Mouse (Mus musculus): Measurements from ENCODE around the gene Zcchc4. TPM values are rescaled to one million over a fixed set of nuclear protein-coding genes. Genes with fewer than 3 reads are reported as not detected.
A peak's percentile ranks its signal among the peaks of the same experiment; 100 is the strongest.

The Zcchc4 gene
- polyA plus RNA-seq, 1 experiment from 2014 or later, result 20.0 TPM

DNA sequence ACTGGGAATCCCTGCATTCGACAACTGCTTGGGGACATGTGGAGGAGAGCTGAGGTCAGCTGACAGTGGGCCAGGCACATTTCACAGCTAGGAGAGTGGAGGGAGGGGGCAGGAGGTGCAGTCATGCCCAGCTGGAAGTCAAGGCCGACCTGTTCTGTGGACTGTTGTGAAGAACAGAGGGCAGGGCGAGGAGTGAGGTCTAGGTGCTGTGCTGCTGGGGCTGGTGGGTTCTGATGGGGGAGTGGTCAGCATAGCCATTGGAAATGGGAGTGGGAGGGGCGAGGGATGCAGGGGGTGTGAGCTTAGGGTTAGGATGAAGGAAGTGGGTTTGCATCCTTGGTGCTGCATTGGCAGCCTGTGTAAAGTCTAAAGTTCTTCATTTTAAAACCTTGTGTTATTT, 30.6 kb downstream of the Zcchc4 start:
- Histone ChIP-seq H3K4me2 (no peak overlapping the region), H3K27ac (no peak overlapping the region), H3K9me3 (no peaks in the 10 kb centered on the region), H3K9ac (no peak overlapping the region), H3K27me3 (no peaks in the 10 kb centered on the region), H3K36me3 (replicated peaks) (peaks cover 17% of the 10 kb centered on the region), H3K4me3 (replicated peaks) (no peak overlapping the region), H3K4me1 (no peaks in the 10 kb centered on the region)
- ATAC-seq (ENCODE audit: low FRiP score), result no peak
- 80% methylated on average over 4 of the region's 4 CpGs for WGBS

DNA sequence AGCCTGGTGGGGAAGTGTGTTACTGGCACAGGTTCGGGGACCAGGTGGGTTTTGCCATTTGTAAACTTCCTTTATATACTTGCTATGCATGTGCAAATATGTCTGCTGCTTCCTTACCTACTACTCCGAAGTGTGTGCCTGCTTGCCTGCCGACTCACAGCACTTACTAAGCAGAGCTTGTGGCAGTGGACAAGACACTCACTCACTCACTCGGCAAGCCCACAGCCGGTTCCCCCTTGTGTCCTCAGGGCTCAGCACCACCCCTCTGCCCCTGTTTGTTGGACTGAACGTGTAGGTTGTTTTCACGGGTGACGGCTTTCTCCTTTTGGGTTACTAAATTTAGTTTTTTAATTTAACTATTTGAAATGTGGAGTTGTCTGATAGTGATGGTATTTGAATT, 31.1 kb downstream of the Zcchc4 start:
- H3K4me1 ChIP-seq, result no peaks in the 10 kb centered on the region
- WGBS, result 88% methylated on average over 8 of the region's 8 CpGs

DNA sequence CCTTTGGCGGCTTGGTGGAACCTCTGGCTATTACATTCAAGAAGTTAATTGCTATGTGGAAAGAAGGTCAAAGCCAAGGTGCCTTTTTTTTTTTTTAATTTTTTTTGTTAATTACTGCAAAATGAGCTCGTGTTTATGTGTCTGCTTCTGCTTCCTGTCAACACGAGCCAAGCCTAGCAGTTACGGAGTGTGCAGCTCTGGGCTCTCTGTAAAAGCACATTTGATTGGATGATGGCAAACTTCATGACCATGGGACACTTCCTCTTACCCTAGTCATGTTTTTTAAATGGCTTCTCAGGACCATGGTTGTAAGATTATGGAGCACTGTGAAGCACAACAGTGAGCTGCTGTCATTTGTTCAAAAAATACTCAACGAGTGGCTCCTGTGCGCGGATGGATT, 31.8 kb downstream of the Zcchc4 start:
- WGBS, result 90% methylated on average over 7 of the region's 7 CpGs
- Histone ChIP-seq H3K4me1 (no peaks in the 10 kb centered on the region), H3K4me2 (no peak overlapping the region), H3K27ac (no peak overlapping the region), H3K9ac (no peak overlapping the region), H3K9me3 (no peaks in the 10 kb centered on the region), H3K27me3 (no peaks in the 10 kb centered on the region), H3K36me3 (replicated peaks) (peaks cover 17% of the 10 kb centered on the region), H3K4me3 (replicated peaks) (no peak overlapping the region)
- ATAC-seq (ENCODE audit: low FRiP score), result no peak

More for the DNA sequence above, 31.1 kb downstream of the Zcchc4 start:
- no peak for ATAC-seq (ENCODE audit: low FRiP score)
- H3K4me3 ChIP-seq (replicated peaks), result no peak overlapping the region
- H3K9ac ChIP-seq, result no peak overlapping the region
- peaks cover 17% of the 10 kb centered on the region for H3K36me3 ChIP-seq (replicated peaks)
- H3K27me3 ChIP-seq, result no peaks in the 10 kb centered on the region
- no peak overlapping the region for H3K4me2 ChIP-seq
- no peak overlapping the region for H3K27ac ChIP-seq
- no peaks in the 10 kb centered on the region for H3K9me3 ChIP-seq

DNA sequence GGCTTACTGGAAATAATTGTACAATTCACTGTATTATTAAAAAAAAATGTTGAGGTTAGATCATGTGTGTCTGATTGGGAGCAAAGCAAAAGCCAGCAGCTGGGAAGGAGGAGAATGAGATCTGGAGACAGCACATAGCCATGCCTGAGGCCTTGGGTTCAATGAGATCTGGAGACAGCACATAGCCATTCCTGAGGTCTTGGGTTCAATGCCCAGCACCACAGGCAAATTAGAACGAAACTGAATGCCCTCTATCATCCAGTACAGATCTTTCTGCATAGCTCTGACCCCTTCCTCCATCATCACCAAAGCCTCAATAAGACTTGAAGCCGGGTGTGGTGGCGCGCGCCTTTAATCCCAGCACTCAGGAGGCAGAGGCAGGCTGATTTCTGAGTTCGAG, 35.2 kb downstream of the Zcchc4 start:
- H3K9ac ChIP-seq, result no peak overlapping the region
- peaks cover 33% of the 10 kb centered on the region for H3K36me3 ChIP-seq (replicated peaks)
- H3K9me3 ChIP-seq, result no peaks in the 10 kb centered on the region
- 95% methylated on average over 6 of the region's 6 CpGs for WGBS
- H3K4me3 ChIP-seq (replicated peaks), result no peak overlapping the region
- no peaks in the 10 kb centered on the region for H3K27me3 ChIP-seq
- H3K4me1 ChIP-seq, result no peaks in the 10 kb centered on the region
- H3K27ac ChIP-seq, result no peak overlapping the region
- H3K4me2 ChIP-seq, result no peak overlapping the region
- ATAC-seq (ENCODE audit: low FRiP score), result no peak

DNA sequence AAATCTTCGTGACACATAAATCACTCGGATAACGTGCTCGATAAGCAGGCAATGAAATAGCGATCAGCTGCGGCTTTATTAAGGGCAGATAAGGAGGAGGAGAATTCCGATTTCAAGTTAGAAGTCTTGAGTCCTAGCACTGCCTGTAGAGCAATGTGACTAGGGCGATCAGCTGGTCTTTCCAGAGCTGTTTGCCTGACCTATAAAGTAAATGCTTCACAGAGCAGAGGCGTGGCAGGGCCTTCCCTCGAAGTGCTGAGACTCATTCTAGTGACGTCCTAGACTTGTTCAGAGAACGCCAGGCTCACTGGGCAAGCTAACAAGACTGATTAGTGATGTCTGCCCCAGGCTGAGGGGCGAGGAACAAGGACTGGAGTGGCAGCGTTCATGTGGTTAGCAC, 35.8 kb downstream of the Zcchc4 start:
- H3K27ac ChIP-seq, result no peak overlapping the region
- no peaks in the 10 kb centered on the region for H3K27me3 ChIP-seq
- H3K4me2 ChIP-seq, result no peak overlapping the region
- H3K9ac ChIP-seq, result no peak overlapping the region
- no peaks in the 10 kb centered on the region for H3K9me3 ChIP-seq
- no peaks in the 10 kb centered on the region for H3K4me1 ChIP-seq
- no peak for ATAC-seq (ENCODE audit: low FRiP score)
- H3K36me3 ChIP-seq (replicated peaks), result peaks cover 33% of the 10 kb centered on the region
- H3K4me3 ChIP-seq (replicated peaks), result no peak overlapping the region
- WGBS, result 93% methylated on average over 14 of the region's 14 CpGs

DNA sequence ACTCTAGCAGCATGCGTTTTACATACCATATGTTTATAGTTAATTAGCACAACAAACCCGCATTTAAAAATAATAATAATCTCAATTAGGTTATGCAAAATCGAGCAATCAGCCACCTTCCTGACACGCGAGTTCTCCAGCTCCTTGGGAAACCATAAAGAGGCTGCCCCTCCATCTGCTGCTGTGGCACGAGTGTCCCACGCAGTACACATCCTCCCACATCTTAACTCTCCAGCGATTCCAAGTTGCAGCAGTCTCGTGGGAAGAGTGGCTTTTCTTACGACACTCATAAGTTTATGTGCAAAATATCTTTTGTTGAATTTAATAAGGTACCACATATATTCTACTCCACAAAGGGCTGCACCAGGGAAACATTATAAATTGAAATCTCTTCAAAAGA, 37.2 kb downstream of the Zcchc4 start:
- Histone ChIP-seq H3K27me3 (no peaks in the 10 kb centered on the region), H3K9me3 (no peaks in the 10 kb centered on the region), H3K4me2 (no peak overlapping the region), H3K27ac (no peak overlapping the region), H3K4me3 (replicated peaks) (no peak overlapping the region), H3K4me1 (no peaks in the 10 kb centered on the region), H3K36me3 (replicated peaks) (peaks cover 41% of the 10 kb centered on the region), H3K9ac (no peak overlapping the region)
- 88% methylated on average over 10 of the region's 10 CpGs for WGBS
- no peak for ATAC-seq (ENCODE audit: low FRiP score)

DNA sequence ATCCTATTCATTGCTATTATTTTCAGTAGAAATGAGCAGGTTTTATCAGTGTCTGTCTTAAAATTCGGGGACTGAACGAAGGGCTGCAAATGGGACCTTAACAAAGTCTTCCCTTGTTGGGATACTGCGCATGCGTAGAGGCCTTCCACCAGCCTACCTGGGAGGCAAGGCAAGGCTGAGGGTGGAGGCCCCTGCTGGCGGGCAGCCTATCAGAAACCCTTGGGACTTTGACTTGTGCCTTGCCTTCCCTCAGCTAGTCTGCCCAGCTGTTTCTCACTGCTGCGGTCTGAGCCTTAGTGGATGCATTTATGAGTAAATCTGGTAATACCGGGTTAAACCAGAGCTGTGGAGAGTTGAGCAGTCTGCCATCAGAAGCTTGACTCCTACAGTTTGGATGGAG, 38.1 kb downstream of the Zcchc4 start:
- H3K4me1 ChIP-seq, result no peaks in the 10 kb centered on the region
- H3K9ac ChIP-seq, result no peak overlapping the region
- no peak overlapping the region for H3K4me2 ChIP-seq
- no peak for ATAC-seq (ENCODE audit: low FRiP score)
- H3K9me3 ChIP-seq, result no peaks in the 10 kb centered on the region
- H3K27me3 ChIP-seq, result no peaks in the 10 kb centered on the region
- no peak overlapping the region for H3K4me3 ChIP-seq (replicated peaks)
- no peak overlapping the region for H3K27ac ChIP-seq
- WGBS, result 91% methylated on average over 7 of the region's 7 CpGs
- H3K36me3 ChIP-seq (replicated peaks), result peaks cover 40% of the 10 kb centered on the region

DNA sequence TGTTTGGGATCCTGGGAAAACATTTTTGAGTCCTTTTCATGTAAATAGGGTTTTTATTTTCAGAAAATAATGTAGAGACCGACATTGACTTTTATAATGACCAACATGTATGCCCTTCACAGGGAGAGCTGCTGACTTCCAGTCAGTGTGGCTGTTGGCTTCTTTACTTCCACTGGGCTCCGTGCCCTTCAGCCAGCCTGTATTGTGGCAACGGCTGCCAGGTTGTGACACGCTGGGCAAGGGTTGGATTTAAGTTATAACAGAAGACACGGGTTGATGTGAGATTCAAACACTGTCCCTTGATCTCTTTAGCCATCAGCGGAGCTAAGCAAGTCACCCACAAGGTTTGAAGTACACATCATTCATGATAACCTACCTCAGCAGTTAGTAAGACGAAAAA, 43.5 kb downstream of the Zcchc4 start:
- H3K4me3 ChIP-seq (replicated peaks), result no peak overlapping the region
- WGBS, result 94% methylated on average over 7 of the region's 7 CpGs
- no peak overlapping the region for H3K27ac ChIP-seq
- ATAC-seq (ENCODE audit: low FRiP score), result no peak
- no peaks in the 10 kb centered on the region for H3K4me1 ChIP-seq
- no peak overlapping the region for H3K4me2 ChIP-seq
- H3K9ac ChIP-seq, result no peak overlapping the region
- H3K9me3 ChIP-seq, result no peaks in the 10 kb centered on the region
- peaks cover 39% of the 10 kb centered on the region for H3K36me3 ChIP-seq (replicated peaks)
- H3K27me3 ChIP-seq, result no peaks in the 10 kb centered on the region

DNA sequence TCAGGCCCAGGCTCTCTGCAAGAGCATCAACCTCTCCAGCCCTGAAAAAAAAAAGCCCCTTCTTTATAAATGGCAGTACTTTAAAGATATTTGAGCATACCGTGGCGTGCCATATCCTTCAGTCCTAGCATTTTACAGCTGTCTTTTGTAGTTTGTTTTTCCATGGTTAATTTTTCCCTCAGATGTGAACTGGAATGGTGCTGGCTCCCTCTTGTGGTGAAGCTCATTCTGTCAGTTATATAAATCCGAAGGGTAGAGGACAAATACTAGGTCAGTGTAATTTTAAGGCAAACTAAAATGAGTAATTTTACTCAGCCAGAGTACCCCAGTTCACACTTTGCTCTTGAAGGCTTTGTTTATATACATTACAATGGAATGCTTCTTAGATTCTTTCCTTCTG, 46.5 kb downstream of the Zcchc4 start:
- no peak for ATAC-seq (ENCODE audit: low FRiP score)
- peaks cover 25% of the 10 kb centered on the region for H3K36me3 ChIP-seq (replicated peaks)

DNA sequence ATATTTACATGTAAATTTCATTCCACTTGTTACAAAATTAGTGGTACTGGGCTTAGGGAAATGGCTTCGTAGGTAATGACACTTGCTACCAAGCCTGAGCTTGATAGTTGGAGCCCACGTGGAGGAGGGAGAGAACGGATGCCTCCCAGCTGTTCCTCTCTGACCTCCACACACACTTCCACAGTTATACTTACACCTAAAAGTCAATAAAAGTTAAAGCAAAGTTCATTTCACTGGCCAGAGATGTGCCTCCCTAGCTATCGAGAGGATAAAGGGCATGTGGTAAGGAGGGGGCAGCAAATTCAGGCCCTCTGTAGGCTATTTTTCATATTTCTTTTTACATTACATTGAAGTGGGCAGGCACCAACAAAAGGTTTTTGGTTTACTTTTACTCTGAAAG, 52.7 kb downstream of the Zcchc4 start:
- H3K4me3 ChIP-seq (replicated peaks), result no peak overlapping the region
- H3K36me3 ChIP-seq (replicated peaks), result peaks cover 3% of the 10 kb centered on the region; the same call in 1 of the 2 replicates
- no peak overlapping the region for H3K9ac ChIP-seq
- no peak overlapping the region for H3K4me2 ChIP-seq
- 91% methylated on average over 4 of the region's 4 CpGs for WGBS
- no peaks in the 10 kb centered on the region for H3K9me3 ChIP-seq
- ATAC-seq (ENCODE audit: low FRiP score), result no peak
- H3K4me1 ChIP-seq, result 0 out of 2 replicates have a peak, but pooled peaks cover under 1% of the 10 kb centered on the region
- H3K27me3 ChIP-seq, result no peaks in the 10 kb centered on the region
- no peak overlapping the region for H3K27ac ChIP-seq

More for the DNA sequence above, 46.5 kb downstream of the Zcchc4 start:
- H3K4me3 ChIP-seq (replicated peaks), result no peak overlapping the region
- no peak overlapping the region for H3K27ac ChIP-seq
- no peaks in the 10 kb centered on the region for H3K4me1 ChIP-seq
- no peaks in the 10 kb centered on the region for H3K27me3 ChIP-seq
- H3K4me2 ChIP-seq, result no peak overlapping the region
- no peaks in the 10 kb centered on the region for H3K9me3 ChIP-seq
- WGBS, result 61% methylated on average over 3 of the region's 3 CpGs
- no peak overlapping the region for H3K9ac ChIP-seq

DNA sequence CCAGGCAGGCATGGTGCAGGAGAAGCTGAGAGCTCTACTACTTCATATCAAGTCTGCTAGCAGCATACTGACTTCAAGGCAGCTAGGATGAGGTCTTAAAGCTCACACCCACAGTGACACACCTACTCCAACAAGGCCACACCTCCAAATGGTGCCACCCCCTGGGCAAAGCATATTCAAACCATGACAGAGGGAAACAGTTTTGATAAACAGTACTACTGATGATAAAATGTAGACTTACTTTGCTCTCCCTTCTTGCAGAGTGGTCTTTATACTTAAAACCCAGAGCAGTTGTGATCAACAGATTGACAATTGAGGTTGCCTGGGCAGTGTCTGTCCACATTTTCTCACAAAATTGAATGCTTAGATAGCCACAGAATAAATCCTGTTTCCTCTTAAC, 57.8 kb downstream of the Zcchc4 start:
- no peak for ATAC-seq (ENCODE audit: low FRiP score)
- Histone ChIP-seq H3K27me3 (no peaks in the 10 kb centered on the region), H3K27ac (peak overlapping the region; percentile 87), H3K36me3 (replicated peaks) (peaks cover 17% of the 10 kb centered on the region), H3K4me1 (peaks cover 23% of the 10 kb centered on the region), H3K9me3 (no peaks in the 10 kb centered on the region), H3K9ac (0 out of 2 replicates have a peak overlapping the region, but pooled peaks have one; percentile 53), H3K4me2 (peak overlapping the region; percentile 70), H3K4me3 (replicated peaks) (peak overlapping the region; percentile 75)

DNA sequence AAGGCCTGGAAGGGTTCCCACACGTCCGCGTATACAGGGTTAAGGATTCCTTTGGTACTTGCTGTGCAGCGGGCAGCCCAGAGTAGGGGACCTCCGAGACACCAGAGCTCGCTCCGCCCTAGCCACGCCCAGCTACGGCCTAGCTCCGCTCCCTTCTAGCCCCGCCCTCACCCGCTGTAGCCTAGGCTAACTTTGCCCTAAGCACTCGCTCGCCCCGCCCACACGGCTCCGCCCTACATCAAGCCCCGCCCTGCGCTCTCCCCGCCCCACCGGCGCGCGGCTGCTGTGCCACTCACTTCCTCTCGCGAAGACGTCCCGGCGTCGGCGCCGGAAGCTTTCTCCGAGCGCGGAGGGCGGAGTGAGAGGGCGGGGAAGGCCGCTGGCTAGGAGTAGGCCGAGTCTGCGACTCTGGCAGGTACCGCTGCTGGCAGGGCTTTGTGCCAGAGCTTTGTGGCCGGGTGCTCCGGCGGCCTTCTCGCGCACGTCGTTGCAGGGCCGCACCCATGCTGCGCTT, 58.6 kb downstream of the Zcchc4 start, which contains the start of gene Anapc4:
TSS of gene Anapc4 (plus strand) at position 252 of the 514 bp plus-strand sequence.
- H3K4me3 ChIP-seq (replicated peaks), result peak within 1 kb of the TSS; percentile 75
- H3K27ac ChIP-seq, result peak within 1 kb of the TSS; percentile 87
- H3K27me3 ChIP-seq, result no peaks in the 10 kb centered on the region
- peak within 1 kb of the TSS; percentile 75 for H3K9ac ChIP-seq
- peaks cover 23% of the 10 kb centered on the region for H3K4me1 ChIP-seq
- peak within 1 kb of the TSS; percentile 70 for H3K4me2 ChIP-seq
- no peaks in the 10 kb centered on the region for H3K9me3 ChIP-seq
- H3K36me3 ChIP-seq (replicated peaks), result peaks cover 26% of the 10 kb centered on the region
- peak; percentile 99 for ATAC-seq (ENCODE audit: low FRiP score)
- under 1% methylated on average over 50 of the region's 50 CpGs for WGBS

DNA sequence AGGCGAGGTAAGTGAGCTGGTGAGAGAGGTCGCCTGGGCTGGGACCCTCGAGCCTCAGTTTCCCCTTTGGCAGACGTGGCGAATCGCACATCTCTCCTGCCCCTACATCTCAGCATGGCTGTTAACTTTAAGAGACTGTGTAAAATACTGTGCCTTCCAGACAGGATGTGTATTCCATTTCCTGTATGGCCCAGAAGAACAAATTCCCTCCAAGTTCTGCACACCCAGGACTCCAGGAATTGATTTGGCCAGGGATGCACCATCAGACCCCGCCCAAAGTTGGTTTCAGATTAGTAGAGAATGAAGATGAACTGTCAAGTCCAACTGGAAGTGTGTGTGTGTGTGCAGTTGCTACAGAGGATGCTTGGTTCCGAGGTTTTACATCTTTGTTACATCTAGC, 59.2 kb downstream of the Zcchc4 start:
- H3K4me2 ChIP-seq, result peak overlapping the region; percentile 70
- H3K9me3 ChIP-seq, result no peaks in the 10 kb centered on the region
- H3K9ac ChIP-seq, result peak overlapping the region; percentile 75
- 12% methylated on average over 8 of the region's 8 CpGs for WGBS
- no peak for ATAC-seq (ENCODE audit: low FRiP score)
- peaks cover 30% of the 10 kb centered on the region for H3K36me3 ChIP-seq (replicated peaks)
- peaks cover 23% of the 10 kb centered on the region for H3K4me1 ChIP-seq
- H3K4me3 ChIP-seq (replicated peaks), result peak overlapping the region; percentile 75
- peak overlapping the region; percentile 87 for H3K27ac ChIP-seq
- H3K27me3 ChIP-seq, result no peaks in the 10 kb centered on the region
